Mouse (Mus musculus): ENCODE data around the gene Camk2b. TPM values are rescaled to one million over a fixed set of nuclear protein-coding genes. Genes with fewer than 3 reads are reported as not detected.
A peak's percentile ranks its signal among the peaks of the same experiment; 100 is the strongest.

Gene Camk2b
- polyA plus RNA-seq, 1 experiment: 3.4 TPM

GRCm38 (mm10) chr11:6086991-6087390 is 20.8 kb upstream of the Camk2b start:
- Histone ChIP-seq H3K36me3 (ENCODE audit: control insufficient read depth, insufficient read depth, low read length) (no peaks in the 10 kb centered on the region), H3K27ac (ENCODE audit: control insufficient read depth, insufficient read depth, low read depth, low read length) (no peak overlapping the region), H3K4me3 (ENCODE audit: control insufficient read depth, low read depth, low read length) (no peak overlapping the region), H3K4me1 (ENCODE audit: control insufficient read depth, insufficient read depth, low read length) (no peaks in the 10 kb centered on the region), H3K27me3 (ENCODE audit: control insufficient read depth, insufficient read depth, low read length) (no peaks in the 10 kb centered on the region)
- TF ChIP-seq CTCF (IDR thresholded peaks at IDR 0.05; ENCODE audit: control insufficient read depth, insufficient read depth, insufficient replicate concordance, low read depth, low read length): no peak

GRCm38 (mm10) chr11:6078737-6079136 is 12.6 kb upstream of the Camk2b start:
- no peaks in the 10 kb centered on the region for H3K4me1 ChIP-seq (ENCODE audit: control insufficient read depth, insufficient read depth, low read length)
- no peak overlapping the region for H3K4me3 ChIP-seq (ENCODE audit: control insufficient read depth, low read depth, low read length)
- no peaks in the 10 kb centered on the region for H3K36me3 ChIP-seq (ENCODE audit: control insufficient read depth, insufficient read depth, low read length)
- no peak overlapping the region for H3K27ac ChIP-seq (ENCODE audit: control insufficient read depth, insufficient read depth, low read depth, low read length)
- H3K27me3 ChIP-seq (ENCODE audit: control insufficient read depth, insufficient read depth, low read length): no peaks in the 10 kb centered on the region
- TF ChIP-seq CTCF (IDR thresholded peaks at IDR 0.05; ENCODE audit: control insufficient read depth, insufficient read depth, insufficient replicate concordance, low read depth, low read length) (no peak), POLR2A (IDR thresholded peaks at IDR 0.05; ENCODE audit: control insufficient read depth, low read depth, low read length) (no peak)

- Histone ChIP-seq H3K36me3 (ENCODE audit: control insufficient read depth, insufficient read depth, low read length) (no peaks in the 10 kb centered on the region), H3K27ac (ENCODE audit: control insufficient read depth, insufficient read depth, low read depth, low read length) (no peak overlapping the region), H3K4me3 (ENCODE audit: control insufficient read depth, low read depth, low read length) (no peak overlapping the region), H3K27me3 (ENCODE audit: control insufficient read depth, insufficient read depth, low read length) (no peaks in the 10 kb centered on the region), H3K4me1 (ENCODE audit: control insufficient read depth, insufficient read depth, low read length) (no peaks in the 10 kb centered on the region)
- TF ChIP-seq CTCF (IDR thresholded peaks at IDR 0.05; ENCODE audit: control insufficient read depth, insufficient read depth, insufficient replicate concordance, low read depth, low read length) (no peak), POLR2A (IDR thresholded peaks at IDR 0.05; ENCODE audit: control insufficient read depth, low read depth, low read length) (no peak)
These were observed 9.5 kb upstream of the Camk2b start for GRCm38 (mm10) chr11:6075618-6076066.

GRCm38 (mm10) chr11:6068181-6068957 is 2.2 kb upstream of the Camk2b start:
- H3K27me3 ChIP-seq (ENCODE audit: control insufficient read depth, insufficient read depth, low read length): no peaks in the 10 kb centered on the region
- TF ChIP-seq CTCF (IDR thresholded peaks at IDR 0.05; ENCODE audit: control insufficient read depth, insufficient read depth, insufficient replicate concordance, low read depth, low read length): no peak
- no peak overlapping the region for H3K27ac ChIP-seq (ENCODE audit: control insufficient read depth, insufficient read depth, low read depth, low read length)
- no peaks in the 10 kb centered on the region for H3K36me3 ChIP-seq (ENCODE audit: control insufficient read depth, insufficient read depth, low read length)
- peaks cover 21% of the 10 kb centered on the region for H3K4me1 ChIP-seq (ENCODE audit: control insufficient read depth, insufficient read depth, low read length)
- peak overlapping the region; percentile 27; the same call in 1 of the 2 replicates for H3K4me3 ChIP-seq (ENCODE audit: control insufficient read depth, low read depth, low read length)

GRCm38 (mm10) chr11:6067160-6067559 is 998 bp upstream of the Camk2b start:
- H3K4me3 ChIP-seq (ENCODE audit: control insufficient read depth, low read depth, low read length): no peak overlapping the region
- no peaks in the 10 kb centered on the region for H3K27me3 ChIP-seq (ENCODE audit: control insufficient read depth, insufficient read depth, low read length)
- H3K36me3 ChIP-seq (ENCODE audit: control insufficient read depth, insufficient read depth, low read length): no peaks in the 10 kb centered on the region
- TF ChIP-seq CTCF (IDR thresholded peaks at IDR 0.05; ENCODE audit: control insufficient read depth, insufficient read depth, insufficient replicate concordance, low read depth, low read length) (no peak), POLR2A (IDR thresholded peaks at IDR 0.05; ENCODE audit: control insufficient read depth, low read depth, low read length) (no peak)
- H3K4me1 ChIP-seq (ENCODE audit: control insufficient read depth, insufficient read depth, low read length): peaks cover 21% of the 10 kb centered on the region
- no peak overlapping the region for H3K27ac ChIP-seq (ENCODE audit: control insufficient read depth, insufficient read depth, low read depth, low read length)

- TF ChIP-seq POLR2A (IDR thresholded peaks at IDR 0.05; ENCODE audit: control insufficient read depth, low read depth, low read length): no peak
- TF ChIP-seq CTCF (IDR thresholded peaks at IDR 0.05; ENCODE audit: control insufficient read depth, insufficient read depth, insufficient replicate concordance, low read depth, low read length): no peak
- peaks cover 21% of the 10 kb centered on the region for H3K4me1 ChIP-seq (ENCODE audit: control insufficient read depth, insufficient read depth, low read length)
- H3K27ac ChIP-seq (ENCODE audit: control insufficient read depth, insufficient read depth, low read depth, low read length): no peak overlapping the region
- no peaks in the 10 kb centered on the region for H3K36me3 ChIP-seq (ENCODE audit: control insufficient read depth, insufficient read depth, low read length)
- H3K4me3 ChIP-seq (ENCODE audit: control insufficient read depth, low read depth, low read length): peak overlapping the region; percentile 83
- no peaks in the 10 kb centered on the region for H3K27me3 ChIP-seq (ENCODE audit: control insufficient read depth, insufficient read depth, low read length)
These were observed 526 bp downstream of the Camk2b start for GRCm38 (mm10) chr11:6065551-6066121.

GRCm38 (mm10) chr11:6065046-6065521 is 1.1 kb downstream of the Camk2b start:
- Histone ChIP-seq H3K27me3 (ENCODE audit: control insufficient read depth, insufficient read depth, low read length) (no peaks in the 10 kb centered on the region), H3K4me3 (ENCODE audit: control insufficient read depth, low read depth, low read length) (peak overlapping the region; percentile 83), H3K36me3 (ENCODE audit: control insufficient read depth, insufficient read depth, low read length) (no peaks in the 10 kb centered on the region), H3K4me1 (ENCODE audit: control insufficient read depth, insufficient read depth, low read length) (peaks cover 21% of the 10 kb centered on the region), H3K27ac (ENCODE audit: control insufficient read depth, insufficient read depth, low read depth, low read length) (no peak overlapping the region)
- TF ChIP-seq CTCF (IDR thresholded peaks at IDR 0.05; ENCODE audit: control insufficient read depth, insufficient read depth, insufficient replicate concordance, low read depth, low read length) (no peak), POLR2A (IDR thresholded peaks at IDR 0.05; ENCODE audit: control insufficient read depth, low read depth, low read length) (no peak)
